Mouse (Mus musculus): ENCODE results near the gene Golga3.

The Golga3 gene

DNA sequence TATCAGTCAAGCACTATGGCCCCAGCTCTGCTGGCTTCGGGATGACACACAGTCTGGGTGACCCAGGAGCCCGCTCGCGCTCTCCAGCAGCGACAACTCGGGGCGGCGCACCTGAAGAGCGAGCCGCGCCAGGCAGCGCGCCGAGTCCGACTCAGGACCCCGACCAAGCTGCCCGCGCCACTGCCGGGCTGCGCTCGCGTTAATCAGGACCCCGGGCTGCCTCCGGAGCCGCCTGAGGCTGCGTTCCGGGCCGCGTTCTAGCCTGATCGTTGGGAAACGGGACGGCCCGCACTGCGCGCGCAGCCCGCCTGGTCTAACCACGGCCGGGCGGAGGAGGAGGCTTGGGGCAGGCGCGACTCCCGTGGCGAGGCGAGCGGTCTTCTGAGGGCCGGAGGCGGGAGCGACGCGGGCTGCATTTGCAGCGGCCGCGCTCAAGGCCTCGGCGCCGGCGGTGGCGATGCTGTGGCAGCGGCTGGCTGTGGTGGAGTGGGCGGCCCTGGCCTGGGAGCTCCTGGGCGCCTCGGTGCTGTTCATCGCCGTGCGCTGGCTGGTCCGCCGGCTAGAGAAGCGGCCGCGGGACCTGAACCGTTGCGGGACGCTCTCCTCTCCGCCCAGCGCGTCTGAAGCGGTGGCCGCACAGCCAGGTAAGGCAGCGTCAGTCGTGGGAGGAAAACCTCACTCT, 54.4 kb downstream of the Golga3 start, which contains the start of gene Ankle2:
TSS of gene Ankle2 (plus strand) at position 225 of the 682 bp plus-strand sequence.
- DNase-seq (ENCODE audit: extremely low spot score, low read depth, low spot score), result peak; percentile 67

GRCm38 (mm10) chr5:110231638-110232037, 55.1 kb downstream of the Golga3 start:
- DNase-seq (ENCODE audit: extremely low spot score, low read depth, low spot score), result no peak

GRCm38 (mm10) chr5:110232346-110232745, 55.8 kb downstream of the Golga3 start:
- no peak for DNase-seq (ENCODE audit: extremely low spot score, low read depth, low spot score)

GRCm38 (mm10) chr5:110244091-110244490, 67.6 kb downstream of the Golga3 start:
- DNase-seq (ENCODE audit: extremely low spot score, low read depth, low spot score), result no peak

DNA sequence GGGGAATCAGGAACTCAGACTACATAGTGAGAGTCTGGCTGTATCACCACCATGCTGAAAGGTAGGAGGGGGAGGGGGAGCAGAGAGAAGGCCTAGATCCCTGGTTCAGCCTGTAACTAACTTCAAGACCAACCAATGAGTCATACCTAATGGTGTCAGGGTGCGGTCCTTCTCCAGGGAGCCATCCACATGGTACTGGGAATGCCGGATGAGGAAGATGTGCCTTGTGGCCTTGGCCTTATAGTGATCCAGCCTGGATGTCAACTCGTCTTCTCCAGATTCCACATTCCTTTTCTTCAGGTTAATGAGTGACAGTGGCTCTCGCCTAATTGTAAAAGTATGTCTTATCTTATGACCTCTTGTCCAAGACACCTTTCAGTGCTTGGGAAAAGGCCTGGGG, 90.4 kb downstream of the Golga3 start:
- DNase-seq (ENCODE audit: extremely low spot score, low read depth, low spot score), result no peak

- DNase-seq (ENCODE audit: extremely low spot score, low read depth, low spot score), result peak; percentile 63
Measured at GRCm38 (mm10) chr5:110269141-110270101, 92.9 kb downstream of the Golga3 start, which contains the start of gene Pgam5. Pgam5 (minus strand) TSS chr5:110269913.

- no peak for DNase-seq (ENCODE audit: extremely low spot score, low read depth, low spot score)
Measured at GRCm38 (mm10) chr5:110270242-110270641, 93.7 kb downstream of the Golga3 start.

GRCm38 (mm10) chr5:110274147-110274546, 97.6 kb downstream of the Golga3 start:
- DNase-seq (ENCODE audit: extremely low spot score, low read depth, low spot score), result no peak

DNA sequence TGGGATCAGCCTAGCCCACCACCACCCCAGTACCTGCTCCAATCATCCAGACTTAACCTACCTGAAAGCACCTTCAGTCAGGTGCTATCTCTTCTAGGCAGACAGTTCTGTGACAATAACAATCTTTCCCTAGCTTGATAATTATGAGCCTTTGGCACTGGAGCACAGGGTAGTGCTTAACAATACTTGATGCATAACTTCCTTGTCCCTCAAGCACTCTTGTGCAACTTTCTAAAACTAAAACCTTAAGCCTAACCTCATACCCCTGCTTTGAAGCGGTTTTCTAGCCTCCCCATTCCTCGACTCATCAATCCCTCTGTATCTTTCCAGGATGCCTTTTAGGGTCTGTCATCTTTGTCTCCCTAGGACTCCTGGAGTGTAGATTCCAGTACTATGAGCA, 98.3 kb downstream of the Golga3 start:
- no peak for DNase-seq (ENCODE audit: extremely low spot score, low read depth, low spot score)

Data from hindlimb bud, embryonic 11.5 days (tissue).